Mouse (Mus musculus): ENCODE data around the gene Slc51b. TPM values are rescaled to one million over a fixed set of nuclear protein-coding genes. Genes with fewer than 3 reads are reported as not detected.

Slc51b gene
- polyA plus RNA-seq, 1 experiment from 2014 or later: not detected

Other genes with a start within 250 kb of the Slc51b start
- 6.3 and 7.9 TPM in 2 replicates for gene Parp16, start 227.6 kb downstream of the Slc51b start, polyA plus RNA-seq (2014; fragmentation: Nextera tagmentation; extraction: Ambion mirVana)
- 0.33 and 0.84 TPM in 2 replicates for gene Cilp, start 157.8 kb downstream of the Slc51b start, polyA plus RNA-seq (2014; fragmentation: Nextera tagmentation; extraction: Ambion mirVana)
- gene Clpx, start 128.7 kb downstream of the Slc51b start, polyA plus RNA-seq (2014; fragmentation: Nextera tagmentation; extraction: Ambion mirVana): 41.5 and 43.7 TPM in 2 replicates
- gene Pdcd7, start 76.9 kb downstream of the Slc51b start, polyA plus RNA-seq (2014; fragmentation: Nextera tagmentation; extraction: Ambion mirVana): 10.7 and 13.3 TPM in 2 replicates
- 2.8 and 4.2 TPM in 2 replicates for gene Ubap1l, start 61.9 kb downstream of the Slc51b start, polyA plus RNA-seq (2014; fragmentation: Nextera tagmentation; extraction: Ambion mirVana)
- gene Kbtbd13, start 31.3 kb downstream of the Slc51b start, polyA plus RNA-seq (2014; fragmentation: Nextera tagmentation; extraction: Ambion mirVana): 0.52 and 0.70 TPM in 2 replicates
- 7.6 and 7.9 TPM in 2 replicates for gene Rasl12, start 24.4 kb downstream of the Slc51b start, polyA plus RNA-seq (2014; fragmentation: Nextera tagmentation; extraction: Ambion mirVana)
- gene Mtfmt, start 12.8 kb upstream of the Slc51b start, polyA plus RNA-seq (2014; fragmentation: Nextera tagmentation; extraction: Ambion mirVana): 22.0 and 23.7 TPM in 2 replicates
- gene Spg21, start 38.0 kb upstream of the Slc51b start, polyA plus RNA-seq (2014; fragmentation: Nextera tagmentation; extraction: Ambion mirVana): 126 and 133 TPM in 2 replicates
- gene Ankdd1a, start 97.2 kb upstream of the Slc51b start, polyA plus RNA-seq (2014; fragmentation: Nextera tagmentation; extraction: Ambion mirVana): 0.38 and 1.0 TPM in 2 replicates
- gene Plekho2, start 157.1 kb upstream of the Slc51b start, polyA plus RNA-seq (2014; fragmentation: Nextera tagmentation; extraction: Ambion mirVana): 4.4 and 4.6 TPM in 2 replicates
- 1.9 and 2.2 TPM in 2 replicates for gene Pif1, start 164.2 kb upstream of the Slc51b start, polyA plus RNA-seq (2014; fragmentation: Nextera tagmentation; extraction: Ambion mirVana)
- gene Rbpms2, start 206.7 kb upstream of the Slc51b start, polyA plus RNA-seq (2014; fragmentation: Nextera tagmentation; extraction: Ambion mirVana): 4.0 and 4.7 TPM in 2 replicates
- 280 and 287 TPM in 2 replicates for gene Oaz2, start 245.0 kb upstream of the Slc51b start, polyA plus RNA-seq (2014; fragmentation: Nextera tagmentation; extraction: Ambion mirVana)

Data from hindbrain, embryonic 14.5 days (tissue).